In the genomic region with DNA sequence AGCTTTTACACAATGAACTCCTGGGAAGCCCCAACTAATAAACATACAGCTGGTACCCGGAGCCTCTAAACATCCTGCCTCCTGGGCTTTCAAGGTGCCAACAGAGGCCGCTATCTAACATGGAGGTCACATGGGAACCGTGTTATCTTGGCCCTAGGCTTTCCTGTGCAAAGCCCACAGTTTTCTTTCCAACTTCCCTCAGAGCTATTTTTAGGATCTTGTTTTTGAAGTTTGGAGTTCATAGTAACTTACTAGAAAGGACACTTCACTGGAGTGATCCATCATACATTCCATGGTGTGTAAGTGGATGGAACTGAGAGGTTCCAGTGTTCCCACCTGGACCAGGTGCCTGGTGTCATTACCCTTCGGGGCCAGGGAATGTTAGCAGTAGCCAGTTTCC, we compare ENCODE assay signal across 21 mouse cellular contexts.
DNase-seq lines count a peak whose midpoint lies in the region; ATAC-seq and TF ChIP-seq lines count a peak whose summit lies in the region.
"Had no signal": no experiment of that assay in that cellular context is flagged by ENCODE, and none has a peak within 500 bp of the region (broad histone marks: within the 10 kb centered on the region; RNA-seq: fewer than 3 reads in every experiment).

No protein-coding gene starts in this region.

- H3K9ac ChIP-seq in heart, embryonic 12.5 days = no peak overlapping the region
- H3K9ac ChIP-seq in limb, embryonic 12.5 days (replicated peaks) = no peak overlapping the region
- no peak overlapping the region for H3K9ac ChIP-seq in stomach, postnatal 0 days (ENCODE audit: low read length)
- H3K9ac ChIP-seq: forebrain, embryonic 15.5 days; liver, embryonic 12.5 days; midbrain, embryonic 15.5 days; neural tube, embryonic 12.5 days had no signal

- no peak for TF ChIP-seq EP300 in stomach, postnatal 0 days (optimal IDR thresholded peaks at IDR 0.05)

- H3K4me2 ChIP-seq in heart, embryonic 12.5 days = peak overlapping the region; percentile 8; the same call in 1 of the 2 replicates
- H3K4me2 ChIP-seq in limb, embryonic 12.5 days = no peak overlapping the region
- no peak overlapping the region for H3K4me2 ChIP-seq in stomach, postnatal 0 days (replicated peaks; ENCODE audit: low read depth)
- H3K4me2 ChIP-seq: forebrain, embryonic 15.5 days; liver, embryonic 12.5 days; midbrain, embryonic 15.5 days; neural tube, embryonic 12.5 days had no signal

- no peak for TF ChIP-seq POLR2A in lung, adult 2 months (IDR thresholded peaks at IDR 0.05; ENCODE audit: borderline replicate concordance, extremely low read depth, low read depth, low read length)

- H3K4me1 ChIP-seq in heart, embryonic 12.5 days (replicated peaks) = peaks cover 41% of the 10 kb centered on the region
- peaks cover 36% of the 10 kb centered on the region for H3K4me1 ChIP-seq in limb, embryonic 12.5 days (replicated peaks)
- H3K4me1 ChIP-seq in limb, embryonic 10.5 days = peaks cover 50% of the 10 kb centered on the region
- peaks cover 16% of the 10 kb centered on the region for H3K4me1 ChIP-seq in lung, adult 2 months (ENCODE audit: control insufficient read depth, insufficient read depth, low read length)
- 0 out of 2 replicates have a peak, but pooled peaks cover 3% of the 10 kb centered on the region for H3K4me1 ChIP-seq in stomach, postnatal 0 days (replicated peaks; ENCODE audit: control insufficient read depth, insufficient read depth)
- H3K4me1 ChIP-seq: forebrain, embryonic 15.5 days; midbrain, embryonic 15.5 days; neural tube, embryonic 12.5 days had no signal

- H3K4me3 ChIP-seq in heart, embryonic 12.5 days = no peak overlapping the region
- no peak overlapping the region for H3K4me3 ChIP-seq in limb, embryonic 12.5 days (replicated peaks)
- no peak overlapping the region for H3K4me3 ChIP-seq in limb, embryonic 10.5 days
- H3K4me3 ChIP-seq in lung, adult 2 months (replicated peaks; ENCODE audit: extremely low read depth, low read depth, low read length) = no peak overlapping the region
- no peak overlapping the region for H3K4me3 ChIP-seq in stomach, postnatal 0 days (ENCODE audit: low read depth, low read length)
- H3K4me3 ChIP-seq: forebrain, embryonic 15.5 days; liver, embryonic 12.5 days; midbrain, embryonic 15.5 days; neural tube, embryonic 12.5 days had no signal

- ATAC-seq in heart, embryonic 12.5 days (ENCODE audit: insufficient number of reproducible peaks, low FRiP score) = no peak
- ATAC-seq in limb, embryonic 12.5 days (ENCODE audit: insufficient number of reproducible peaks, insufficient read depth, low FRiP score, low TSS enrichment, low read depth) = no peak
- ATAC-seq in stomach, postnatal 0 days (ENCODE audit: low FRiP score, low TSS enrichment) = peak; percentile 30; the same call in 1 of the 2 replicates
- ATAC-seq: forebrain, embryonic 15.5 days; hindbrain, postnatal 0 days; liver, embryonic 12.5 days; midbrain, embryonic 15.5 days; Patski had no signal

- H3K27me3 ChIP-seq in heart, embryonic 12.5 days (replicated peaks) = no peaks in the 10 kb centered on the region
- H3K27me3 ChIP-seq in limb, embryonic 12.5 days = no peaks in the 10 kb centered on the region
- H3K27me3 ChIP-seq in limb, embryonic 10.5 days (ENCODE audit: low read depth, poor library complexity, severe bottlenecking) = no peaks in the 10 kb centered on the region
- no peaks in the 10 kb centered on the region for H3K27me3 ChIP-seq in stomach, postnatal 0 days (ENCODE audit: control insufficient read depth, insufficient read depth, low read length)
- H3K27me3 ChIP-seq: forebrain, embryonic 15.5 days; liver, embryonic 12.5 days; midbrain, embryonic 15.5 days; neural tube, embryonic 12.5 days; Patski had no signal

- no peak for DNase-seq in heart, adult 18-20 months
- no peak for DNase-seq in limb, embryonic 10.5 days (ENCODE audit: low spot score)
- peak; percentile 37 for DNase-seq in lung, postnatal 25 days (ENCODE audit: low spot score)
- DNase-seq in lung, adult 2 months = no peak
- DNase-seq in stomach, postnatal 0 days (ENCODE audit: low spot score) = no peak
- DNase-seq: adrenal gland, postnatal 36 days; cerebellum, adult 9-10 months; gastrocnemius, postnatal 14 days; heart, adult 11 months; kidney, adult 9 months; kidney, postnatal 14 days; right cerebral cortex, postnatal 14 days; thymus, postnatal 14 days had no signal

- no peaks in the 10 kb centered on the region for H3K36me3 ChIP-seq in heart, embryonic 12.5 days
- H3K36me3 ChIP-seq in limb, embryonic 12.5 days = no peaks in the 10 kb centered on the region
- no peaks in the 10 kb centered on the region for H3K36me3 ChIP-seq in limb, embryonic 10.5 days
- no peaks in the 10 kb centered on the region for H3K36me3 ChIP-seq in stomach, postnatal 0 days (ENCODE audit: control insufficient read depth, insufficient read depth, low read length)
- H3K36me3 ChIP-seq: forebrain, embryonic 15.5 days; liver, embryonic 12.5 days; midbrain, embryonic 15.5 days; neural tube, embryonic 12.5 days had no signal

- WGBS in heart, embryonic 12.5 days = 25% methylated on average over 4 of the region's 4 CpGs
- 45% methylated on average over 4 of the region's 4 CpGs for whole genome bisulfite sequencing in limb, embryonic 12.5 days
- WGBS in limb, embryonic 10.5 days = 67% methylated on average over 4 of the region's 4 CpGs
- WGBS in lung, adult 2 months = 27% methylated on average over 4 of the region's 4 CpGs
- 40% methylated on average over 4 of the region's 4 CpGs for WGBS in stomach, postnatal 0 days

- no peaks in the 10 kb centered on the region for H3K9me3 ChIP-seq in heart, embryonic 12.5 days (replicated peaks)
- no peaks in the 10 kb centered on the region for H3K9me3 ChIP-seq in limb, embryonic 12.5 days
- H3K9me3 ChIP-seq in limb, embryonic 10.5 days (replicated peaks) = no peaks in the 10 kb centered on the region
- no peaks in the 10 kb centered on the region for H3K9me3 ChIP-seq in stomach, postnatal 0 days (ENCODE audit: control insufficient read depth, low read length)
- H3K9me3 ChIP-seq: forebrain, embryonic 15.5 days; liver, embryonic 12.5 days; midbrain, embryonic 15.5 days; neural tube, embryonic 12.5 days had no signal

- H3K27ac ChIP-seq in heart, embryonic 12.5 days (ENCODE audit: poor library complexity, severe bottlenecking) = peak overlapping the region; percentile 39
- H3K27ac ChIP-seq in limb, embryonic 12.5 days = 0 out of 2 replicates have a peak overlapping the region, but pooled peaks have one; percentile 7
- H3K27ac ChIP-seq in limb, embryonic 10.5 days = no peak overlapping the region
- H3K27ac ChIP-seq in stomach, postnatal 0 days (replicated peaks) = no peak overlapping the region
- H3K27ac ChIP-seq: forebrain, embryonic 15.5 days; hindbrain, postnatal 0 days; liver, embryonic 12.5 days; midbrain, embryonic 15.5 days; neural tube, embryonic 12.5 days had no signal

- no peak for TF ChIP-seq CTCF in lung, adult 2 months (IDR thresholded peaks at IDR 0.05; ENCODE audit: insufficient read depth, low read length)
- peak; percentile 21; the same call in 1 of the 2 replicates for TF ChIP-seq CTCF in stomach, postnatal 0 days (IDR thresholded peaks at IDR 0.05; ENCODE audit: low read depth)

Comparison
In these comparisons a context has a peak if more than half of its experiments do, and no peak if none do; other contexts are left out.
1. H3K27ac ChIP-seq: peak in heart, embryonic 12.5 days (single experiment) and limb, embryonic 12.5 days (single experiment); none in limb, embryonic 10.5 days (single experiment) and stomach, postnatal 0 days (single experiment).